25 mouse cellular contexts compared by ENCODE assay signal in genomic region chr12:16803956-16804430, GRCm38 (mm10). TPM values are rescaled to one million over a fixed set of nuclear protein-coding genes. Genes with fewer than 3 reads are reported as not detected.
DNase-seq lines count a peak whose midpoint lies in the region; ATAC-seq lines count a peak whose summit lies in the region.
"Had no signal": no experiment of that assay in that cellular context is flagged by ENCODE, and none has a peak within 500 bp of the region (broad histone marks: within the 10 kb centered on the region; RNA-seq: fewer than 3 reads in every experiment).

No protein-coding gene starts in this region.

- H3K4me1 ChIP-seq in forebrain, embryonic 10.5 days, result peaks cover 65% of the 10 kb centered on the region
- H3K4me1 ChIP-seq in forebrain, embryonic 16.5 days (replicated peaks; ENCODE audit: control insufficient read depth, insufficient read depth, low read length), result peaks cover 11% of the 10 kb centered on the region
- H3K4me1 ChIP-seq in midbrain, embryonic 12.5 days, result peaks cover 38% of the 10 kb centered on the region
- peaks cover 28% of the 10 kb centered on the region for H3K4me1 ChIP-seq in midbrain, embryonic 13.5 days (replicated peaks)
- peaks cover 56% of the 10 kb centered on the region for H3K4me1 ChIP-seq in limb, embryonic 10.5 days

- H3K27ac ChIP-seq in forebrain, embryonic 10.5 days, result peak overlapping the region; percentile 68
- no peak overlapping the region for H3K27ac ChIP-seq in forebrain, embryonic 16.5 days (ENCODE audit: low read length)
- H3K27ac ChIP-seq in midbrain, embryonic 12.5 days (replicated peaks), result peak overlapping the region; percentile 30; the same call in 1 of the 2 replicates
- H3K27ac ChIP-seq in midbrain, embryonic 13.5 days, result no peak overlapping the region
- H3K27ac ChIP-seq in limb, embryonic 10.5 days, result 0 out of 2 replicates have a peak overlapping the region, but pooled peaks have one; percentile 14
- H3K27ac ChIP-seq: embryonic facial prominence, embryonic 13.5 days; heart, embryonic 15.5 days; limb, embryonic 13.5 days; liver, embryonic 13.5 days; neural tube, embryonic 12.5 days had no signal

- peaks cover 53% of the 10 kb centered on the region for H3K27me3 ChIP-seq in forebrain, embryonic 10.5 days (ENCODE audit: poor library complexity, severe bottlenecking)
- H3K27me3 ChIP-seq in forebrain, embryonic 16.5 days (replicated peaks; ENCODE audit: control insufficient read depth, insufficient read depth, low read length), result peaks cover 18% of the 10 kb centered on the region; the same call in 1 of the 2 replicates
- peaks cover 37% of the 10 kb centered on the region for H3K27me3 ChIP-seq in midbrain, embryonic 12.5 days
- H3K27me3 ChIP-seq in midbrain, embryonic 13.5 days, result peaks cover 23% of the 10 kb centered on the region
- peaks cover 27% of the 10 kb centered on the region for H3K27me3 ChIP-seq in limb, embryonic 10.5 days (ENCODE audit: low read depth, poor library complexity, severe bottlenecking)

- no peak for ATAC-seq in forebrain, embryonic 16.5 days
- ATAC-seq in midbrain, embryonic 12.5 days (ENCODE audit: low FRiP score, low read depth), result peak; percentile 10; the same call in 1 of the 2 replicates
- ATAC-seq in midbrain, embryonic 13.5 days, result no peak
- ATAC-seq: forebrain, embryonic 14.5 days had no signal

- no peak overlapping the region for H3K9ac ChIP-seq in forebrain, embryonic 16.5 days (replicated peaks; ENCODE audit: low read depth, low read length)
- H3K9ac ChIP-seq in midbrain, embryonic 12.5 days (replicated peaks), result no peak overlapping the region
- H3K9ac ChIP-seq in midbrain, embryonic 13.5 days (replicated peaks), result no peak overlapping the region
- H3K9ac ChIP-seq: embryonic facial prominence, embryonic 13.5 days; heart, embryonic 15.5 days; kidney, embryonic 15.5 days; limb, embryonic 13.5 days; liver, embryonic 13.5 days; neural tube, embryonic 12.5 days had no signal

- H3K9me3 ChIP-seq in forebrain, embryonic 10.5 days, result no peaks in the 10 kb centered on the region
- H3K9me3 ChIP-seq in forebrain, embryonic 16.5 days (ENCODE audit: control insufficient read depth, low read length), result no peaks in the 10 kb centered on the region
- H3K9me3 ChIP-seq in midbrain, embryonic 12.5 days, result no peaks in the 10 kb centered on the region
- no peaks in the 10 kb centered on the region for H3K9me3 ChIP-seq in midbrain, embryonic 13.5 days
- no peaks in the 10 kb centered on the region for H3K9me3 ChIP-seq in limb, embryonic 10.5 days (replicated peaks)
- H3K9me3 ChIP-seq: embryonic facial prominence, embryonic 13.5 days; heart, embryonic 15.5 days; kidney, embryonic 15.5 days; limb, embryonic 13.5 days; liver, embryonic 13.5 days; neural tube, embryonic 12.5 days had no signal

- DNase-seq in forebrain, embryonic 10.5 days (ENCODE audit: extremely low spot score, low spot score), result peak; percentile 53
- no peak for DNase-seq in limb, embryonic 10.5 days (ENCODE audit: low spot score)
- no peak for DNase-seq in spleen, adult 18-20 months
- no peak for DNase-seq in layer of hippocampus, postnatal 36 days
- DNase-seq: adrenal gland, postnatal 14 days; cerebellum, adult 2 months; cerebellum, postnatal 36 days; heart, postnatal 4 days; kidney, adult 11 months; layer of hippocampus, adult 9-11 months; liver, embryonic 13.5 days; lung, adult 2 months; lung, postnatal 14 days; right cerebral cortex, adult 18-20 months; thymus, adult 18-20 months; thymus, postnatal 36 days had no signal

- WGBS in forebrain, embryonic 10.5 days, result 17% methylated on average over 5 of the region's 5 CpGs
- 9% methylated on average over 5 of the region's 5 CpGs for WGBS in forebrain, embryonic 16.5 days
- 14% methylated on average over 5 of the region's 5 CpGs for WGBS in midbrain, embryonic 12.5 days
- WGBS in midbrain, embryonic 13.5 days, result 10% methylated on average over 5 of the region's 5 CpGs
- WGBS in limb, embryonic 10.5 days, result 44% methylated on average over 5 of the region's 5 CpGs

- H3K36me3 ChIP-seq in forebrain, embryonic 10.5 days (replicated peaks), result no peaks in the 10 kb centered on the region
- H3K36me3 ChIP-seq in forebrain, embryonic 16.5 days (ENCODE audit: control insufficient read depth, insufficient read depth), result no peaks in the 10 kb centered on the region
- no peaks in the 10 kb centered on the region for H3K36me3 ChIP-seq in midbrain, embryonic 12.5 days
- no peaks in the 10 kb centered on the region for H3K36me3 ChIP-seq in midbrain, embryonic 13.5 days
- H3K36me3 ChIP-seq in limb, embryonic 10.5 days, result no peaks in the 10 kb centered on the region
- H3K36me3 ChIP-seq: embryonic facial prominence, embryonic 13.5 days; heart, embryonic 15.5 days; kidney, embryonic 15.5 days; limb, embryonic 13.5 days; liver, embryonic 13.5 days; neural tube, embryonic 12.5 days had no signal

- peak overlapping the region; percentile 6; the same call in 1 of the 2 replicates for H3K4me3 ChIP-seq in forebrain, embryonic 10.5 days
- no peak overlapping the region for H3K4me3 ChIP-seq in forebrain, embryonic 16.5 days (replicated peaks; ENCODE audit: low read length)
- H3K4me3 ChIP-seq in midbrain, embryonic 12.5 days, result no peak overlapping the region
- H3K4me3 ChIP-seq in midbrain, embryonic 13.5 days (replicated peaks), result no peak overlapping the region
- no peak overlapping the region for H3K4me3 ChIP-seq in limb, embryonic 10.5 days
- H3K4me3 ChIP-seq: embryonic facial prominence, embryonic 13.5 days; heart, embryonic 15.5 days; kidney, embryonic 15.5 days; limb, embryonic 13.5 days; liver, embryonic 13.5 days; neural tube, embryonic 12.5 days had no signal

- no peak overlapping the region for H3K4me2 ChIP-seq in forebrain, embryonic 16.5 days (ENCODE audit: low read length)
- H3K4me2 ChIP-seq in midbrain, embryonic 12.5 days (replicated peaks), result 0 out of 2 replicates have a peak overlapping the region, but pooled peaks have one; percentile 0
- H3K4me2 ChIP-seq in midbrain, embryonic 13.5 days (replicated peaks), result no peak overlapping the region
- H3K4me2 ChIP-seq: embryonic facial prominence, embryonic 13.5 days; heart, embryonic 15.5 days; kidney, embryonic 15.5 days; limb, embryonic 13.5 days; liver, embryonic 13.5 days; neural tube, embryonic 12.5 days had no signal

RNA-seq across cellular contexts. Expression of gene Greb1, which starts 3.3 kb away (rescaled TPM):
- 12.9 and 14.6 TPM in 2 replicates for polyA plus RNA-seq in forebrain, embryonic 10.5 days (2016; fragmentation: Nextera tagmentation; extraction: Ambion mirVana)
- 0.56 and 0.72 TPM in 2 replicates for polyA plus RNA-seq in forebrain, embryonic 16.5 days (2015; fragmentation: Nextera tagmentation; extraction: Ambion mirVana)
- 7.0 and 9.8 TPM in 2 replicates for polyA plus RNA-seq in midbrain, embryonic 12.5 days (2016; fragmentation: Nextera tagmentation; extraction: Ambion mirVana)
- 2.7 and 3.1 TPM in 2 replicates for polyA plus RNA-seq in midbrain, embryonic 13.5 days (2015; fragmentation: Nextera tagmentation; extraction: Ambion mirVana)
- 16.9 and 17.4 TPM in 2 replicates for polyA plus RNA-seq in limb, embryonic 10.5 days (2016; fragmentation: Nextera tagmentation; extraction: Ambion mirVana)
- under 1 TPM; 0.61 to 0.72 TPM for total RNA-seq in layer of hippocampus, postnatal 36 days (2021)

RNA-seq across cellular contexts. Expression of gene E2f6, which starts 6.8 kb away (rescaled TPM):
- 63.0 and 67.6 TPM in 2 replicates for polyA plus RNA-seq in forebrain, embryonic 10.5 days (2016; fragmentation: Nextera tagmentation; extraction: Ambion mirVana)
- 28.0 and 28.6 TPM in 2 replicates for polyA plus RNA-seq in forebrain, embryonic 16.5 days (2015; fragmentation: Nextera tagmentation; extraction: Ambion mirVana)
- polyA plus RNA-seq in midbrain, embryonic 12.5 days (2016; fragmentation: Nextera tagmentation; extraction: Ambion mirVana), result 77.6 and 83.8 TPM in 2 replicates
- polyA plus RNA-seq in midbrain, embryonic 13.5 days (2015; fragmentation: Nextera tagmentation; extraction: Ambion mirVana), result 46.7 and 49.5 TPM in 2 replicates
- polyA plus RNA-seq in limb, embryonic 10.5 days (2016; fragmentation: Nextera tagmentation; extraction: Ambion mirVana), result 67.3 and 67.5 TPM in 2 replicates
- total RNA-seq in layer of hippocampus, postnatal 36 days (2021), result 10 to 100 TPM; 32.2 to 33.8 TPM

Comparison
In these comparisons a context has a peak if more than half of its experiments do, and no peak if none do; other contexts are left out.
1. H3K27ac ChIP-seq: peak in forebrain, embryonic 10.5 days (single experiment), midbrain, embryonic 12.5 days (single experiment) and limb, embryonic 10.5 days (single experiment); none in forebrain, embryonic 16.5 days (single experiment) and midbrain, embryonic 13.5 days (single experiment).